Mouse (Mus musculus) testis, adult 2 months (tissue): Measurements from ENCODE around the gene Dnajc2.

Source experiments
- CTCF ChIP-seq: fragments of 200-500 bp; IDR thresholded peaks from 2 replicates; pipeline ENCODE4 v1.5.1; 2012; ENCODE audit warnings: low read depth, mild to moderate bottlenecking, inconsistent platforms, low read length, moderate library complexity; ENCODE audit not compliant: control insufficient read depth, insufficient read depth, insufficient replicate concordance
- POLR2A ChIP-seq: fragments of 200-500 bp; IDR thresholded peaks from 2 replicates; pipeline ENCODE4 v1.6.1; 2012; ENCODE audit warnings: low read depth, mild to moderate bottlenecking, inconsistent platforms, low read length, moderate library complexity; ENCODE audit not compliant: control insufficient read depth

DNA sequence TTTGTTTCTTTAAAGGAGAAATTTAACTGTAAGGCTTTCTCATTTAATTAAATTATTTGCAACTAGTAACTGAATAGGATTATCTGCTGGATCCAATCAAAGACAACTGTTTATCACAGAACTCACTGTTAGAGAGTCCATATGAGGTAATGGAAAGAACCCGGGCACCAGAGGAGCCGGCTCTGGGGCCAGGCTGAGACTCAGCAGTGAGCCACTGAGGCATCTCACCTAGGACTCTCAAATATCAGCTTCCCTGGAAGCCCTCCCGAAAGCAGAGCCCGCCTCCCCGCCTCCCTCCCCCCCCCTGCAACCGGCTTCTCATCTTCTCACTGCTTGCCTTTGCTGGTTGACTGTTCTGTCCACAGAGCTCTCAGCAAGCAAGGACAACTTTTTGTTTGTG is 42.6 kb upstream of the Dnajc2 start:
- TF ChIP-seq POLR2A (no peak), CTCF (no peak)
